Mouse (Mus musculus) large intestine, adult 2 months (tissue): ENCODE measurements around the gene Dpf2. TPM values are rescaled to one million over a fixed set of nuclear protein-coding genes. Genes with fewer than 3 reads are reported as not detected.
"Not testable (repeated sequence)": the region's sequence is repeated elsewhere in the genome, so short reads cannot be mapped to it uniquely, and the experiment has no call there.

Source experiments
- DNase-seq: peaks from one replicate; pipeline ENCODE4 v3.0.0-alpha.2; 2012; ENCODE audit warnings: low read depth, low spot score
- WGBS: fragments of 180-500 bp; shearing (Covaris S2); methylation state at CpG from one replicate; pipeline ENCODE4 v1.1.7; 2018; 5-methylcytosine and 5-hydroxymethylcytosine counted together
- polyA plus RNA-seq: library from polyadenylated mRNA; depleted of rRNA; stranded (reverse); fragments of >200 nt; gene quantifications from 2 replicates; pipeline ENCODE4 v1.2.3, GENCODE M21; 2012

Gene Dpf2
- polyA plus RNA-seq, 1 experiment, result 69.6 TPM

- no peak for DNase-seq
- WGBS, result 47% methylated on average over 6 of the region's 6 CpGs
These were observed 2.6 kb downstream of the Dpf2 start for GRCm38 (mm10) chr19:5910221-5910620.

GRCm38 (mm10) chr19:5907275-5907674, 5.5 kb downstream of the Dpf2 start:
- no peak for DNase-seq
- 50% methylated on average over 3 of the region's 3 CpGs for WGBS

- under 1% methylated on average over 36 of the region's 36 CpGs for WGBS
- DNase-seq, result no peak
These were observed 18.7 kb downstream of the Dpf2 start, which contains the start of gene Tigd3 for GRCm38 (mm10) chr19:5894002-5894678. TSS of gene Tigd3 (minus strand) at chr19:5894149.

- WGBS, result 9% methylated on average over 31 of the region's 31 CpGs
- DNase-seq, result no peak
These were observed 19.4 kb downstream of the Dpf2 start for GRCm38 (mm10) chr19:5893282-5894001.

GRCm38 (mm10) chr19:5892735-5893134, 20.1 kb downstream of the Dpf2 start:
- 95% methylated on average over 13 of the region's 13 CpGs for WGBS
- no peak for DNase-seq

GRCm38 (mm10) chr19:5892262-5892661, 20.5 kb downstream of the Dpf2 start:
- 92% methylated on average over 7 of the region's 7 CpGs for WGBS
- no peak for DNase-seq

- 91% methylated on average over 12 of the region's 12 CpGs for WGBS
- DNase-seq, result no peak
These were observed 21.1 kb downstream of the Dpf2 start for GRCm38 (mm10) chr19:5891521-5892258.

GRCm38 (mm10) chr19:5889211-5889610, 23.6 kb downstream of the Dpf2 start:
- no peak for DNase-seq
- 27% methylated on average over 4 of the region's 4 CpGs for WGBS

GRCm38 (mm10) chr19:5887234-5887815, 25.5 kb downstream of the Dpf2 start:
- DNase-seq, result no peak

GRCm38 (mm10) chr19:5885838-5886237, 27.0 kb downstream of the Dpf2 start:
- DNase-seq, result no peak

More at GRCm38 (mm10) chr19:5887234-5887815, 25.5 kb downstream of the Dpf2 start:
- WGBS, result 67% methylated on average over 3 of the region's 3 CpGs

GRCm38 (mm10) chr19:5883935-5884334, 28.9 kb downstream of the Dpf2 start:
- WGBS, result 61% methylated on average over 1 of the region's 1 CpGs
- no peak for DNase-seq

More at GRCm38 (mm10) chr19:5885838-5886237, 27.0 kb downstream of the Dpf2 start:
- WGBS, result 66% methylated on average over 4 of the region's 4 CpGs

GRCm38 (mm10) chr19:5882079-5882478, 30.7 kb downstream of the Dpf2 start:
- DNase-seq, result not testable (repeated sequence)
- WGBS, result 69% methylated on average over 5 of the region's 5 CpGs

- 47% methylated on average over 6 of the region's 6 CpGs for WGBS
- no peak for DNase-seq
These were observed 31.7 kb downstream of the Dpf2 start for GRCm38 (mm10) chr19:5881155-5881554.

GRCm38 (mm10) chr19:5879735-5880134, 33.1 kb downstream of the Dpf2 start:
- 94% methylated on average over 7 of the region's 7 CpGs for WGBS
- no peak for DNase-seq

GRCm38 (mm10) chr19:5878916-5879315, 33.9 kb downstream of the Dpf2 start:
- 51% methylated on average over 3 of the region's 3 CpGs for whole genome bisulfite sequencing
- no peak for DNase-seq

- no peak for DNase-seq
- 9% methylated on average over 7 of the region's 7 CpGs for WGBS
These were observed 34.5 kb downstream of the Dpf2 start for GRCm38 (mm10) chr19:5878362-5878722.

GRCm38 (mm10) chr19:5877618-5878361, 35.0 kb downstream of the Dpf2 start, which contains the start of gene Slc25a45:
TSS of gene Slc25a45 (plus strand) at chr19:5877808.
- no peak for DNase-seq
- 30% methylated on average over 15 of the region's 15 CpGs for WGBS

GRCm38 (mm10) chr19:5874969-5875480, 37.8 kb downstream of the Dpf2 start, which contains the start of gene Frmd8:
TSS of gene Frmd8 (minus strand) at chr19:5875274.
- DNase-seq, result peak; percentile 71
- WGBS, result under 1% methylated on average over 37 of the region's 37 CpGs

- no peak for DNase-seq
- 2% methylated on average over 13 of the region's 13 CpGs for WGBS
These were observed 38.3 kb downstream of the Dpf2 start for GRCm38 (mm10) chr19:5874391-5874968.
